Mouse (Mus musculus) embryonic facial prominence, embryonic 10.5 days (tissue): ENCODE measurements around the gene Dcst1. TPM values are rescaled to one million over a fixed set of nuclear protein-coding genes. Genes with fewer than 3 reads are reported as not detected.

ENCODE experiments used
- DNase-seq: peaks from one replicate; pipeline ENCODE4 v3.0.0-alpha.2; 2017; ENCODE audit warnings: low spot score
- H3K27ac ChIP-seq: fragments of 300-500 bp; sonication (generic); replicated peaks from 2 replicates; pipeline ENCODE4 v1.5.1; 2016; ENCODE audit warnings: mild to moderate bottlenecking
- H3K27me3 ChIP-seq: fragments of 300-500 bp; sonication (generic); replicated peaks from 2 replicates; pipeline ENCODE4 v1.6.1; 2016; ENCODE audit warnings: low read depth, mild to moderate bottlenecking; ENCODE audit not compliant: poor library complexity, severe bottlenecking
- H3K36me3 ChIP-seq: fragments of 300-500 bp; sonication (generic); replicated peaks from 2 replicates; pipeline ENCODE4 v1.6.1; 2016; ENCODE audit warnings: mild to moderate bottlenecking, moderate library complexity
- H3K4me1 ChIP-seq: fragments of 300-500 bp; sonication (generic); 2 replicates; pipeline ENCODE4 v1.6.1; 2016
- H3K4me3 ChIP-seq: fragments of 300-500 bp; sonication (generic); 2 replicates; pipeline ENCODE4 v1.5.1; 2016; ENCODE audit warnings: mild to moderate bottlenecking, moderate library complexity
- H3K9me3 ChIP-seq: fragments of 300-500 bp; sonication (generic); 2 replicates; pipeline ENCODE4 v1.6.1; 2016; ENCODE audit warnings: mild to moderate bottlenecking
- whole genome bisulfite sequencing: fragments of 180-500 bp; shearing (Covaris S2); methylation state at CpG from one replicate; pipeline ENCODE4 v1.1.7; 2016; 5-methylcytosine and 5-hydroxymethylcytosine counted together
- polyA plus RNA-seq: library from polyadenylated mRNA; unstranded; fragments of >200 nt; fragmentation: Nextera tagmentation; extraction: Ambion mirVana; gene quantifications from 2 replicates; pipeline ENCODE4 v1.2.1, GENCODE M21; 2016

Gene Dcst1
- polyA plus RNA-seq, 1 experiment from 2014 or later = 0.47 TPM

DNA sequence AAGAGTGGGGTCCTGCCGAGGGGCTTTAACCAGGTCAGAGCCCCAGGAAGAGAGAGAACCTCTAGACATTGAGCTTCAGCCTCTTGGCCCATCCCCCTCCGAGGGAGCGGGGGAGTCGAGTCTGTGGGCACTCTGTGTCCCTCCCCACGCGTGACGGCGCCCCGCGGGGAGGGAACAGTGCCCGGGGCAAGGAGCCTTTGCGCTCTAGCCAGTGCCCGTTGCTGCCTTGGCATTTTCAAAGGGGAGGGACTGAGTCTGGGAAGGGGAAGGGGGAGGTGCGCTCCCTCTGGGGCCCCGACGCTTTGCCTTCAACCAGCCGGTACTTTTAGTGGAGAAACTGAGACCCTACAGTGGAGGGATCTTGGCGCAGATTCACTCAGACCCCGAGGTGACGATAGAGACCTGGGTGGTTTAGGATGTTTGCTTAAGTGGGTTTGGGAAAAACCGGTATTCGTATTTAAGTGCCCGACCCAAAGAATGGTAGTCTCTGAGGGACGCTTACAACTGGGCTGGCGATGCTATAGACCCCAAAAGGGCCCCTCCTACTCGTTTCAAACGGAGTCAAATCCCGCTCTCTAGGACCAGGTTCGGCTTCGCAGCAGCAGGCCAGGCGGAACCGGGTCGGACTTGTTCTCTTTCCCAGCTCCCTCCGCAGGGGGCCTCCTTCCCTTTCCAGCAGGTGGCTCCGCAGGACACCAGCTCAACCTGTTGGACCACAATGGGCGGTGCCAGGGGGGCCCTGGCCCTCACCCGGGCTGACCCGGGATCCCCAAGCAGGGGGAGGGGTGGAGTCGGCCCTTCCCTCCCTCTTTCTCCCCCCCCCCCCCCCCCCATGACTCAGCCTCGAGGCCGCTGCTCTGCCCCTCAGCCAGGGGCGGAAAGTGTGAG is 29.2 kb upstream of the Dcst1 start, which contains the start of gene Zbtb7b:
Gene Zbtb7b, minus strand, starts transcription at position 771 of the 888 bp plus-strand sequence.
- H3K4me1 ChIP-seq = peaks cover 72% of the 10 kb centered on the region
- WGBS = under 1% methylated on average over 42 of the region's 42 CpGs

DNA sequence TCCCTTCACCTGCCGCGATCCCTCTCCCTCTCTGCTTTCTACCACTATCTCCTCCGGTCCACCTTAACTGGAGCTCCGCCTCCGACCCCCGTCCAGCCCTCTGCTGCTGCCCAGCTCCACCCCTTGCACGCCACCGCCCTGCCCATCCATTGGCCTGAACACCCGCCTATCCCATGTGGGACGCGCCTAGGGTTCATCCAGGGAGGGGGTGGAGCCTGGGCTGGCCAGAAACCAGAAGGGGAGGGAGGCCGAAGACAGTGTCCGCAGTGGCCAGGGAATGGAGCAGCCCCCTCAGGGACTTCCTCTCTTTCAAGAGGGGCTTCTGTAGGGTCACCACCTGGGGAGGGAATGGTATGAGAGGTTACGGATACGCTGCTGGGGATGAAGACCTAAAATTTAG is 28.6 kb upstream of the Dcst1 start:
- peak; percentile 98 for DNase-seq
- WGBS = under 1% methylated on average over 15 of the region's 15 CpGs
- peak overlapping the region; percentile 86 for H3K27ac ChIP-seq
- no peaks in the 10 kb centered on the region for H3K9me3 ChIP-seq
- H3K4me3 ChIP-seq = peak overlapping the region; percentile 74
- H3K4me1 ChIP-seq = peaks cover 79% of the 10 kb centered on the region
- H3K36me3 ChIP-seq = no peaks in the 10 kb centered on the region
- peaks cover 53% of the 10 kb centered on the region for H3K27me3 ChIP-seq

More for the DNA sequence above, 29.2 kb upstream of the Dcst1 start, which contains the start of gene Zbtb7b:
- Histone ChIP-seq H3K27ac (peak within 1 kb of the TSS; percentile 86), H3K27me3 (peaks cover 53% of the 10 kb centered on the region), H3K36me3 (no peaks in the 10 kb centered on the region), H3K9me3 (no peaks in the 10 kb centered on the region), H3K4me3 (peak within 1 kb of the TSS; percentile 74)
- DNase-seq = peak; percentile 77

DNA sequence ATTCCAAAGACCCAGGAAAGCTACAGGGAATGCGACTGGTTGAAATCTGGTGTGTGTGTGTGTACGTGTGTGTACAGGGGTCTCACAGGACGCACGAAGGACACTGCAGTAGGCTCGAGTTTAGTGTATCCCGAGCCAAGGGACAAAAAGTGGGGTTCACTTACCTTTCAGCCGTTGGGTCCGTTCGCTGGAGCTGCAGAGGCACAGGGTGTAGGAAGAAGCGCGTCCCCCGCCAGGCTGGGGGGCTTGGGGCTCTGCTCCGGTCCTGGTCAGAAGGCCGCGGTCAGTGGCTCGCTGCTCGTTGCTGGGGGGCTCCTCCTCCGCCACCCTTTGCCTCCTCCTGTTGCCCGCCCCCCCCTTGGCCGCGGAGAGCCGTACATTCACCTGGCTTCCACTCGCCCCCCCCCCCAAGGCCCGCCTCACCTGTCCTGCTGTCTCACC is 27.8 kb upstream of the Dcst1 start:
- peak overlapping the region; percentile 86 for H3K27ac ChIP-seq
- peak; percentile 42 for DNase-seq
- peak overlapping the region; percentile 74 for H3K4me3 ChIP-seq
- peaks cover 53% of the 10 kb centered on the region for H3K27me3 ChIP-seq
- H3K36me3 ChIP-seq = no peaks in the 10 kb centered on the region
- WGBS = 1% methylated on average over 21 of the region's 24 CpGs
- peaks cover 85% of the 10 kb centered on the region for H3K4me1 ChIP-seq
- no peaks in the 10 kb centered on the region for H3K9me3 ChIP-seq

DNA sequence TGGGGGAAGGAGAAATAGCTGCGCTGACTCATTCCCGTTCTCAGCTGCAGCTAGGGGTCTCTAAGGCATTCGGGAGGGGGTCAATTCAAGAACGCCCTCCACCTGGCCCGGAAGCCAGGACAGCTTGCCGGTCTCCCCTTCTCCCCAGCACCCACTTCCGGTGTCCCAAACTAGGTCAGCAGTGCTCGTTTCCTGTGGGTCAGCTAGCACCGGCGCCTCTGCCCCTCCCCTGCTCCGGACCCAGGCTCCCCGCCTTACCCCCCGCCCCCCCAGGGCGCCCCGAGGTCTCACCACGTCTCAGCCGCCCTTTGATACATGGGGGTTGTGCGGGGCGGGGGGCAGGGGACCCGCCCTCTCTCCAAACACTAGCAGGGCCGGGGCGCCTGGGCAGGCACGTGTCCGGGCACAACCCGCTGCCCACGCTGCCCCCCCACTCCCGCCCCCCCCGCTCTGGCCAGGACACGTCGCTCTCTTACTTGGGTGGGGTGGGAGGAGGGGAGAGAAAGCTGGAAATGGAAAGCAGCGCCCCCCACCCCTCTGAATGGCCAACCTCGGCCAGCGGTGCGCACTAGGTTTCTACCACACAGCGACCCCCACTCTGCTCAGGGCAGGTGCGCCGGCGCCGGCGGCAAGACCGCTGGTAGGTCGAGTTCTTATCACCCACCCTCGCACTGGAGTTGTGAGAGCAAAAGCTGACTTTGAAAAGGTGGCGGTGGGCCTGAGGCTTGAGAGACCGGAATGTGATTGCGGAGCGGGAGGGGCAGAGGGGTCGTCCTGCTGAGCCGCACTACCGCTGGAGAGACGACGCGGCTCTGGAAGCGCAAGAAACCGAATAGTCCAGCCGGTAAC is 26.8 kb upstream of the Dcst1 start:
- H3K27ac ChIP-seq = peak overlapping the region; percentile 86
- peaks cover 62% of the 10 kb centered on the region for H3K27me3 ChIP-seq
- H3K36me3 ChIP-seq = no peaks in the 10 kb centered on the region
- DNase-seq = peak; percentile 58
- peaks cover 94% of the 10 kb centered on the region for H3K4me1 ChIP-seq
- under 1% methylated on average over 56 of the region's 56 CpGs for WGBS
- peak overlapping the region; percentile 74 for H3K4me3 ChIP-seq
- no peaks in the 10 kb centered on the region for H3K9me3 ChIP-seq

DNA sequence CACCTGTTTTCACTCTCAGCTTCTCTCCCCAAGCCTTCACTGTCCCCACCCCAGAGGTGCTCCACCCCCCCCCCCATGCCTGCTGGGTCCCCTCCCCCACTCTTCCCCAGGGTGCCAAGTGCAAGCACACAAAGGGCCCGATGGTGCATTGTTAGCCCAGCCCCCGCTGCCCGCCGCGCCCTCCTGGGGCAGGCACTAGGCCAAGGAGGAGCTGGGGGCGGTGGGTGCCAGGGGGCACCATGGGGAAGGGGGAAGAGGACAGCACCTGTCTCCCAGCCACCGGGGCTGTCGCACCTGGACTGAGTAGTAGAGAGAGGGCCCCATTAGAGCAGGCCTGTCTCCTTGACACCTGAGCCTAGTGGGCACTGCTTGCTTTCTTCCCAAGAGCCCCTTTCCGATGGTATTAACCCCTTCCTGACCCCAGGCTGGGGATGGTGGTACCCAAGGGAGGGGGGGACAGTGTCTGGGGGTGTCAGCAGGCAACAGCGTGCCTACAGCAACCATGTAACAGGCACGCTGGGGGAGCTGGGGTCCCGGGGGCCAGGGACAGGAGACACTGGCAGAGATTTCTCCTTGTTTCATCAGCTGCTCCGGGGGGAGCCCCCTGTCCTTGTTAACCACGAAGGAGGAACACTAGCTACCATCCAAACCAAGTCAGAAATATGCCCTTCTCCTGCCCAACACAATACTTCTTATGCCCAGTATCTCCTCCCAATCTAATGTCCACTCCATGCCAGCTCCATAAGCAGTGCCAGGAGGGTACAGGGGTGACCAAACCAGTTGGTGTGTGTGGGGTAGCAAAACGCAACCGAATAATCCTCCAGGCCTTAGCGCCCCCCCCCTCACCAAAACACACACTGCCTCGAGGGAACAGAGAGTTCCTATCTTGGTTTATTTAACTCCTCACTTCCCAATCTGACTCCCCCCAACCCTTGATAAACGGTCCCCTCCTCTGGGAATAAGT is 25.9 kb upstream of the Dcst1 start:
- H3K4me3 ChIP-seq = peak overlapping the region; percentile 74
- H3K36me3 ChIP-seq = no peaks in the 10 kb centered on the region
- peaks cover 93% of the 10 kb centered on the region for H3K4me1 ChIP-seq
- no peaks in the 10 kb centered on the region for H3K9me3 ChIP-seq
- peaks cover 69% of the 10 kb centered on the region for H3K27me3 ChIP-seq
- peak overlapping the region; percentile 86 for H3K27ac ChIP-seq
- DNase-seq = no peak
- 11% methylated on average over 19 of the region's 19 CpGs for WGBS

DNA sequence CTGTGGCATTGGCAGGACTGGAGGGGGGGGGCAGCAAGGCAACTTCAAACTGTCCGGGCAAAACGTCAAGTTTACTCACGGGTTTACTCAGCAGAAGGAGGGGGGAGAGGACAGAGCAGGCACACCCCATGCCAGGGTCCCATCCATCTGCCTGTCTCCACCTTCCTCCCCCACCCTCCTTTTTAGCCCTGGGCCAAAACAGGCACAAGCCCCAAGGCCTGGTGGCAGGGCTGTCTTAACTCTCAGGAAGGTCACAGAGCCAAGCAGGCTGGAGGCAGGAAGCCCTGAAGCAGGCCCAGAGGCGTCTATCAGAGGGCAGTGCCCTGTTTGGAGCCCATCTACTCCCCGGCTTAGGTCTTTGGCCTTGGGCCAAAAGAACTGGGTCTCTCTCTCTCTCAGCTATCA is 25.1 kb upstream of the Dcst1 start:
- H3K4me3 ChIP-seq = peak overlapping the region; percentile 13; the same call in 1 of the 2 replicates
- no peaks in the 10 kb centered on the region for H3K36me3 ChIP-seq
- H3K4me1 ChIP-seq = peaks cover 92% of the 10 kb centered on the region
- WGBS = 74% methylated on average over 5 of the region's 5 CpGs
- no peak for DNase-seq
- no peak overlapping the region for H3K27ac ChIP-seq
- H3K27me3 ChIP-seq = peaks cover 71% of the 10 kb centered on the region
- no peaks in the 10 kb centered on the region for H3K9me3 ChIP-seq

DNA sequence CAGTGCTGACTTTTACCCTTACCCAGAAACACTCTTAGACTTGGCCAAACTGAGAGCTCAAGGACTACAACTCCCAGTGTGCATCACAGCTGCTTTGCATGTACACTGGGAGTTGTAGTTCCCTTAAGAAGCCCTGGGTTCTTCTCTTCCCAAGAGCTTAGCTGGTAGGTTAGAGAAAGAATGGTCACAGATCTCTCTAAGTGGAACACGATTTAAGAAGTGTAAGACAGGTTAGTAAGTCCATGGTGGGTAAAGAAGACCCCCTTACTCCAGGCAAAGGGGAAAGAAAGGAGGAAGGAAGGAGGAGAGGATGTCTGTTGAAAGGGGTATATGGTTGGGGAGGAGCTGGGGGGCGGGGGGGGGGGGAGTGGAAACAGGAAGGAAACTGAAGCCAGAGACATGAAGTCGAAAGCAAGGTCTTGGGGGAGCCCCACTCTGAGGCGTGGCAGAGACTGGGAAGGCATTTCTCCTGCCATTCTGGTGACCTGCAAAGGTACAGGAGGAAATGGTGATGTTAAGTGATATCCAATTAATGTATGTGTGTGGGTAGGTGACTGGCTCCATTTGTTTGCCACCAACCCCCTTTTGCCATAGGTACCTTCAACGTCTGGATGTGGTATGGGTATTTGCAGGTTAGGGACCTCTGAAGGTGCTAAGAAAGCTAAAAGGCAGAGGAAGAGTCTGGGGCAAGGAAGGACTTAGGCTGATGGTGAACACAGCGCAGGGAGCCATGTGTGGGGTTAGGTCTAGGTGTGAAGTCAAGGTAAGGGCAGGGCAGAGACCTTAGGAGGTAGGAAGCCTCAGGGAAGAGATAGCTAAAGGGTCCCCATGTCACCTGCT is 24.1 kb upstream of the Dcst1 start:
- DNase-seq = no peak
- WGBS = 64% methylated on average over 6 of the region's 6 CpGs
- Histone ChIP-seq H3K4me3 (0 out of 2 replicates have a peak overlapping the region, but pooled peaks have one; percentile 21), H3K27ac (no peak overlapping the region), H3K4me1 (peaks cover 92% of the 10 kb centered on the region), H3K9me3 (no peaks in the 10 kb centered on the region), H3K27me3 (peaks cover 73% of the 10 kb centered on the region), H3K36me3 (no peaks in the 10 kb centered on the region)

DNA sequence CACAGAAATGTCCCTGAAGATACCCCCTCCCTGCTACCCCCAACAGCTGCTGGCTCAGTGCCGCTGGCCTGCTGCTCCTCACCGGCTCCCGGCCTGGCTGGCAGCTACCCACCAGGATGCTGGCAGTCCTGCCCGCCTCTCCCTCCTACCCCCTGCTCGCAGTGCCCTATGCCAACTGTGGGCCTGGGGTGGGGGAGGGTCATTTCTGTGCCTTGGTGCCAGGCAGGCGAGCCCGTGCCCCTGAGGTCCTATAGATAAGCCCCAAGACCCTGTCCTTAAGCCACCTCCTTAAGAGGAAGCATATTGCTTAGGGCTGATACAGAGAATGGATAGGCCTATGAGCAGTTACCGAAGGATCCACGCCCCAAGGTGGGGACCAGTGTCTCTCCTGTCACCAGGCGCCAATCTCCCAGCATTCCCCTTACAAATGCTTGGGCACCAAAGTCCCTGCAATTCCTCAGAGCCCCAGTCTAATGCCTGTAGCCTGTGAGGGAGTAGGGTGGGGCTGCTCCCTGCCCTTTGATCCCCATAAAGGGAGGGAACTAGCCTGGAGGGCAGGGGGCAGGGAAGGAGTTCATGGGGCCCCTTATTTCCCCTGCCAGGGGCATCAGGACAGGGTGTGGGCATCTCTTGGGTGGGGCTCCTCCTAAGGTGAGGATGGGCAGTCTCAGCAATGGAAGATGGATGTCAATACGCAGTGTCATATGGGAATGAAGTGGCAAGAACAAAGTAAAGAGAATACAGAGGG is 23.3 kb upstream of the Dcst1 start:
- 74% methylated on average over 11 of the region's 11 CpGs for WGBS

DNA sequence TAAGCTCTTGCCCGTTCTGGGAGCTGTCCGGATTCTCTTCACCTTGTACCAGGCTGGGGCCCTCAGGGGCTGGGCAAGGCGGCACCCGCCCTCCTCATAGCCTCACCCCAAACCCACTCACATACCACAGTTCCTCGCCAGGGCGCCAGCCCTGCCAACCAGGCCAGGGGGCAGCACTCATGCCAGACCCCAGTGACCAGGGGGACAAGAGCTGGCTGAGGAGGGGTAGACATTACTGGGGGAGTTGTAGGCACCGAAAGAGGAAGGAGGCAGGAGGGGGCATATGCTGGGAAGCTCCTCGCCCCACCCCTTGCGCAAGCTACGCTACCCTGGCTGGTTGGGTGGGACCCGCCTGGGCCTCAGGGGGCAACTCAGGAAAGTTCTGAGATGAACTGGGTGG is 22.6 kb upstream of the Dcst1 start:
- Histone ChIP-seq H3K9me3 (no peaks in the 10 kb centered on the region), H3K27me3 (peaks cover 67% of the 10 kb centered on the region), H3K4me1 (peaks cover 79% of the 10 kb centered on the region), H3K27ac (0 out of 2 replicates have a peak overlapping the region, but pooled peaks have one; percentile 63), H3K4me3 (no peak overlapping the region), H3K36me3 (no peaks in the 10 kb centered on the region)
- 62% methylated on average over 11 of the region's 11 CpGs for WGBS
- DNase-seq = no peak

More for the DNA sequence above, 23.3 kb upstream of the Dcst1 start:
- no peaks in the 10 kb centered on the region for H3K9me3 ChIP-seq
- H3K27me3 ChIP-seq = peaks cover 73% of the 10 kb centered on the region
- H3K4me1 ChIP-seq = peaks cover 86% of the 10 kb centered on the region
- no peaks in the 10 kb centered on the region for H3K36me3 ChIP-seq
- DNase-seq = no peak
- H3K27ac ChIP-seq = no peak overlapping the region
- peak overlapping the region; percentile 21; the same call in 1 of the 2 replicates for H3K4me3 ChIP-seq
